Mouse (Mus musculus) heart, embryonic 12.5 days (tissue): Measurements from ENCODE around the gene Anxa1. TPM values are rescaled to one million over a fixed set of nuclear protein-coding genes. Genes with fewer than 3 reads are reported as not detected.

Experiments
- ATAC-seq: fragments of 200-750 bp; cut with Nextera tagmentation; 2 replicates; pipeline ENCODE4 v1.8.0; 2017; ENCODE audit warnings: moderate TSS enrichment, moderate library complexity; ENCODE audit not compliant: insufficient number of reproducible peaks, low FRiP score
- H3K27ac ChIP-seq: fragments of 300-500 bp; sonication (generic); 2 replicates; pipeline ENCODE4 v1.5.1; 2016; ENCODE audit warnings: mild to moderate bottlenecking, moderate library complexity; ENCODE audit not compliant: poor library complexity, severe bottlenecking
- H3K27me3 ChIP-seq: fragments of 300-500 bp; sonication (generic); replicated peaks from 2 replicates; pipeline ENCODE4 v1.6.1; 2016; ENCODE audit warnings: mild to moderate bottlenecking, moderate library complexity
- H3K36me3 ChIP-seq: fragments of 300-500 bp; sonication (generic); 2 replicates; pipeline ENCODE4 v1.6.1; 2016; ENCODE audit warnings: mild to moderate bottlenecking, moderate library complexity
- H3K4me1 ChIP-seq: fragments of 300-500 bp; sonication (generic); replicated peaks from 2 replicates; pipeline ENCODE4 v1.6.1; 2016; ENCODE audit warnings: mild to moderate bottlenecking
- H3K4me2 ChIP-seq: fragments of 300-500 bp; sonication (generic); 2 replicates; pipeline ENCODE4 v1.6.1; 2016; ENCODE audit warnings: mild to moderate bottlenecking, moderate library complexity
- H3K4me3 ChIP-seq: fragments of 300-500 bp; sonication (generic); 2 replicates; pipeline ENCODE4 v1.5.1; 2016; ENCODE audit warnings: mild to moderate bottlenecking
- H3K9ac ChIP-seq: fragments of 300-500 bp; sonication (generic); 2 replicates; pipeline ENCODE4 v1.6.1; 2016; ENCODE audit warnings: mild to moderate bottlenecking, moderate library complexity
- H3K9me3 ChIP-seq: fragments of 300-500 bp; sonication (generic); replicated peaks from 2 replicates; pipeline ENCODE4 v1.6.1; 2016; ENCODE audit warnings: mild to moderate bottlenecking, moderate library complexity
- WGBS: fragments of 180-500 bp; shearing (Covaris S2); methylation state at CpG from one replicate; pipeline ENCODE4 v1.1.7; 2016; 5-methylcytosine and 5-hydroxymethylcytosine counted together
- polyA plus RNA-seq: library from polyadenylated mRNA; unstranded; fragments of >200 nt; fragmentation: Nextera tagmentation; extraction: Ambion mirVana; gene quantifications from 2 replicates; pipeline ENCODE4 v1.2.1, GENCODE M21; 2016

Anxa1 gene
- polyA plus RNA-seq, 1 experiment from 2014 or later: 15.8 TPM

DNA sequence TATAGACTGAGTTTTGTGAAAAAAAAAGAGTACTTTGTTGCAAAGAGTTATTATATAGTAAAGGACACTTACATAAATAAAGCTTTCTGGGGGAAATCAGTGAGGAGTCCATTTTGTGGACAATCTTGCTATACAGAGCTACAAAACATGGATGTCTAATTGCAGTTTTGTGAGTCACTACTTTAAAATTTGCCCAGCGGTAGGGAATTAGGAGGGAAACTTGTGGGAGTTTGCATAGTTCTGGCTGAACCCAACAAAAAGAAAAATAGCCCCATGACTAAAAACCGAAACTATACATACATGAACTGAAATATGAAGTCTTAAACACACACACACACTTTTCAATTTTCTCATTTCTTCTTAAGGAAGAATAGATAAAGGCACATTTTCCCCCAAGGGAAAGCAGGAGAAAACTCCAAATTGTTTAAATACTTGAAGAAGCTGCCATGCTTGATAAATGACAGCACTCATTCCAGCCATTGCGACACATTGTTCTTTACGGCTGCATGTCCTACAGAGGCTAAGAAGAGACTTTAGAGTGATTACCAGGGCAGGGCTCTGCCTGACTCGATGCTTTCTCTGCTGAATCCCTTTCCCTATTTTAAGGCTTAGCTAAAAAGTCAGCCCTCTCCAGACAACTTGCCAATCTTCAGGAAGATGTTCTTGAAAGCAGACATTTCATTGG is 11.9 kb upstream of the Anxa1 start:
- H3K27ac ChIP-seq: no peak overlapping the region
- no peak overlapping the region for H3K4me3 ChIP-seq
- H3K9ac ChIP-seq: no peak overlapping the region
- no peaks in the 10 kb centered on the region for H3K27me3 ChIP-seq
- H3K4me2 ChIP-seq: no peak overlapping the region
- H3K9me3 ChIP-seq: no peaks in the 10 kb centered on the region
- no peaks in the 10 kb centered on the region for H3K4me1 ChIP-seq
- no peaks in the 10 kb centered on the region for H3K36me3 ChIP-seq
- no peak for ATAC-seq
- 54% methylated on average over 5 of the region's 5 CpGs for WGBS

DNA sequence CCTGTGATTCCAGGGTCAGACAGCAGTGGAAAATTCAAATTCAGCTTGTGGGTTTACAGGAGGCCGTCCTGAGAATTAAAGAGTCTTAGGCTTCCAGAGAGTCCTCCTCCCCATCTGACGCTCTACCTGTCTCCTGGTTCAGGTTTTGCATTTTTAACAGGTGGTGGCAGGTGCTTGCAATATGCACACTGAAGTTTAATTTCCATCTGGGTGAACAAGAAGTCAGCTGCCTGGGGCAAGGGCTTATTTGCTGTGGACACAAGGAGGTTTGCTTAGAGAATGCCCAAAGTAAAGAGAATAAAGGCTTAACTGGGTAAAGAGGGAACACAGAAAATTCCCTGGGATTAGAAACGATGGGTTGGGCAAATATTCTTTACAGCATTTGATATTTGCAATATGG is 11.2 kb upstream of the Anxa1 start:
- H3K4me2 ChIP-seq: no peak overlapping the region
- no peak overlapping the region for H3K27ac ChIP-seq
- H3K4me3 ChIP-seq: no peak overlapping the region
- H3K36me3 ChIP-seq: no peaks in the 10 kb centered on the region
- no peaks in the 10 kb centered on the region for H3K4me1 ChIP-seq
- no peak overlapping the region for H3K9ac ChIP-seq
- 73% methylated on average over 3 of the region's 3 CpGs for WGBS
- ATAC-seq: no peak
- no peaks in the 10 kb centered on the region for H3K27me3 ChIP-seq
- no peaks in the 10 kb centered on the region for H3K9me3 ChIP-seq

DNA sequence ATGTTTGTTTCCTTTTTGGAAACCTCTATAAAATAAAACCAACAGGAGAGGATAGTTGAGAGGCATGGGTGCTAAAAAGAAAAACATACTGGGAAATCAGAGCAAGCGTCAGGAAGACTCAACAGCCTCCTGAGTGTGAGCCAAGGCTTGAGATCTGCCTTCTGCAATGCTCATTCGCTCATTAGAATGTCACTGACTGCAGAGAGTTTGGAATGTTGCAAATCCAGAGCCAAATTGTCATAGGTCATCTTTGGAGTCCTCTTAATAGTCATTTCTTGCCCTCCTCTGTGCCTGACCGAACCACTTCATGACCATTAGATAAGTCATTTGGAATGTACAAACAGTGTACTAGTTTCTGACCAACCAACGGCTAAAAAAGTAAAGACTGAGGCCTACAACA is 8.4 kb upstream of the Anxa1 start:
- 67% methylated on average over 4 of the region's 4 CpGs for WGBS
- H3K27me3 ChIP-seq: no peaks in the 10 kb centered on the region
- H3K27ac ChIP-seq: no peak overlapping the region
- no peaks in the 10 kb centered on the region for H3K9me3 ChIP-seq
- H3K9ac ChIP-seq: no peak overlapping the region
- ATAC-seq: no peak
- H3K36me3 ChIP-seq: no peaks in the 10 kb centered on the region
- no peak overlapping the region for H3K4me3 ChIP-seq
- no peak overlapping the region for H3K4me2 ChIP-seq
- no peaks in the 10 kb centered on the region for H3K4me1 ChIP-seq

DNA sequence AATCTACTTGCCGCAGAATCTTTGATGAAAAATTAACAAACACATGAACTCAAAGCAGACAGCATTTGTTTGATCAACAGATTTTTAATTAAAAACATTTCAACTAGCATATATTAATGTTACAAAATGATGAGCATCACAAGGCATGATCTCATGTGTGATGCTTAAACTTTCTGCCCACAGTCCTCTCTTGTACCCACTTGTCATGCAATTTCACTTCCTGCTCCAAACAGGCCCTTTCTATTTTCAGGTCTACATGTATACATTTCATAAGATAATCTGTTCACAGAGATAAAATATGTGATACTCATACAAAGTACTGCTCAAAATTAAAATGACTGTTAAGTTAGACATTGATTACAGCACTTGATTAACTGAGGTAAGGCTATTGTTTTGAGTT is 6.3 kb upstream of the Anxa1 start:
- ATAC-seq: no peak
- Histone ChIP-seq H3K36me3 (no peaks in the 10 kb centered on the region), H3K4me1 (0 out of 2 replicates have a peak, but pooled peaks cover 3% of the 10 kb centered on the region), H3K9ac (no peak overlapping the region), H3K27me3 (no peaks in the 10 kb centered on the region), H3K27ac (no peak overlapping the region), H3K4me2 (no peak overlapping the region), H3K4me3 (no peak overlapping the region), H3K9me3 (no peaks in the 10 kb centered on the region)
- 89% methylated on average over 1 of the region's 1 CpGs for WGBS

DNA sequence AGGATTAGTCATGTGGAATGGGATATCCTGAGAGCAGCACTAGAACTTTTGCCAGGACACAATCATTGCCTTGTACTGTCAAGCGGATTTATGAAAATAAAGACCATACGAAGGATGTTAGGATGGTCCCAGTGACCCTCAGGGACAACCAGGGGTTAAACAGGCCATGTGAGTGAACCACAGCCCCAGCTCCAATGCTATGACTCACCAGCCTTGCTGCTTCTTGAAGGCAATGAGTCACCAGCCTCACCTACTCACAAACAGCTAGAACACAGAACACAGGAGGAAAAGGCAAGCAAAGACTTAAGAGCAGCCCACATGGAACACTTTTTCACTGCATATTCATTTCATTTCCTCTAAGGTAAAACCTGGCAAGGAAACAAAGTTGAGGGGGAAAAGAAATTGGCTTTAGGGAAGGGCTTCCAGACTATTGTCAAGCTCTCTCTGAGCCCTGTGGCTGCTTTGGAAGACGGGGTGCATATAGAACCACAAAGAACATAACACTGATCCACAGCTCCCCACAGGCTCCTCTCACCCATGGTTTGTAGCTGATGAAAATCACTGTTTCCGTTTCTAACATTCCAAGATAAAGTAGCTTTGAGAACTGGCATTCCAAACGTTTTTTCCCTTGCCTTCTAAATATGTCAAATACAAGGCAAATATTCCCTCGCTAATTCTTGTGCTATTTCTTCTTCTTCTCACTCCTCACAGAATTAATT is 3.0 kb upstream of the Anxa1 start:
- no peak overlapping the region for H3K27ac ChIP-seq
- no peak for ATAC-seq

DNA sequence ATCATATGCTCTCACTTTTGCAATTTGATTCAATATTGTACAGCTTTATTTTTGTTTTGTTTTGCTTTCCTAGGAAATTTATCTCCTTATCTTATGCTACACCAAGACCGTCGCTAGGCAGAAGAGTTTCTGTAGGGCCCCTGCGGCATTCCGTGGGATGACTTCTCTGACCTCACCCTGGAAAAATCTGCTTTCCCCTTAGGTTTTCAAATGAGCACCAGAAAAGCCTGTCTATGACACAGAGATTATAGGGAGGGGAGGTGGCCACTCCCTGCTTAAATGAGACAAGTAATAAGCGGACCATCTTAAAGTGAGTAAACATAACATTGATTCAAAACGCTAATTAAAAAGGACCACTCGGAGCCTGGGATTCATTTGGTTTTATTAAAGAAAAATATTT is 1.0 kb downstream of the Anxa1 start:
- no peak overlapping the region for H3K27ac ChIP-seq
- ATAC-seq: no peak
- H3K36me3 ChIP-seq: no peaks in the 10 kb centered on the region
- H3K4me1 ChIP-seq: 0 out of 2 replicates have a peak, but pooled peaks cover 5% of the 10 kb centered on the region
- H3K27me3 ChIP-seq: no peaks in the 10 kb centered on the region
- no peak overlapping the region for H3K4me3 ChIP-seq
- no peak overlapping the region; the same call in 1 of the 2 replicates for H3K4me2 ChIP-seq
- no peak overlapping the region for H3K9ac ChIP-seq
- 40% methylated on average over 7 of the region's 7 CpGs for WGBS
- no peaks in the 10 kb centered on the region for H3K9me3 ChIP-seq

More for the DNA sequence above, 3.0 kb upstream of the Anxa1 start:
- Histone ChIP-seq H3K4me3 (no peak overlapping the region), H3K4me2 (no peak overlapping the region), H3K36me3 (no peaks in the 10 kb centered on the region), H3K9me3 (no peaks in the 10 kb centered on the region), H3K27me3 (no peaks in the 10 kb centered on the region), H3K4me1 (0 out of 2 replicates have a peak, but pooled peaks cover 5% of the 10 kb centered on the region), H3K9ac (no peak overlapping the region)
- WGBS: 54% methylated on average over 6 of the region's 6 CpGs

DNA sequence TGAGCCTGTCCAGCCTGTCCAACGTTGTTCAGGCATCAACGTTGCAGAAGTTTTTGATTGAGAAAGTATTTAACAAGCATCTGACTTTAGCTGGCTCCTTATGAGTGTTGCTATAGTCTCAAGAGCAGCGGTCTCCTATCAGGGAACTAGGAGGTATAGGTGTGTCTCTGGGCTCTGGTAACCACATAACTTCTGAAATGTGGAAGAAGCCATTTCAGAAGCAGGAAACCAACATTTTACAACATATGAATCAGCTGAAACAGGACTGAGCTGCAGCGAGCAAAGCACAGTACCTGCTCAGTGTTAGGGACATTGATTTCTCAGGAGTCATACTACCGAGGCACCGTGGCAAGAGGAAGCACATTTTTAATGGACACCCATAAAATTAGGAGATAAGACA is 1.5 kb downstream of the Anxa1 start:
- Histone ChIP-seq H3K9me3 (no peaks in the 10 kb centered on the region), H3K27me3 (no peaks in the 10 kb centered on the region), H3K4me3 (no peak overlapping the region), H3K4me2 (no peak overlapping the region), H3K4me1 (0 out of 2 replicates have a peak, but pooled peaks cover 5% of the 10 kb centered on the region), H3K9ac (no peak overlapping the region), H3K36me3 (no peaks in the 10 kb centered on the region), H3K27ac (no peak overlapping the region)
- 66% methylated on average over 6 of the region's 6 CpGs for WGBS
- no peak for ATAC-seq

DNA sequence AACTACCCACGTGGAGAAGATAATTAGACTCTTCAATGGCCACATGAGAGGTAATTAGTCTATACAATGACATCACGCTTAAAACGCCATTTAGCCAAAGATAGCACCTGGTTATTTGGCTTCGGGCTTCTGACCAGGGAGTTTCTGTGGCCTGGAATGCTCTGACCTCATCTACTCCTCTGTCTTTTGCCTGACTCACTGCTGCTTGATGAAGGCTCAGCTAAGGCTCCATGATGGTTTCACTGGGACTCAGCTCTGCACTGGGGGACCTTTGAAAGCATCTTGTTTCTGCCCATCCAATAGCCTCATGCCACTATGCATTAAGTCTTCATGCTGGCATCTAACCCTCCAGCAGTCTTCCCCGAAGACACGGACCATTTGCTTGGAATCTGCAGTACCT is 2.5 kb downstream of the Anxa1 start:
- Histone ChIP-seq H3K4me2 (no peak overlapping the region), H3K4me1 (0 out of 2 replicates have a peak, but pooled peaks cover 2% of the 10 kb centered on the region), H3K27ac (no peak overlapping the region), H3K9me3 (no peaks in the 10 kb centered on the region), H3K27me3 (no peaks in the 10 kb centered on the region), H3K4me3 (no peak overlapping the region), H3K36me3 (no peaks in the 10 kb centered on the region), H3K9ac (no peak overlapping the region)
- WGBS: 82% methylated on average over 6 of the region's 6 CpGs
- no peak for ATAC-seq

DNA sequence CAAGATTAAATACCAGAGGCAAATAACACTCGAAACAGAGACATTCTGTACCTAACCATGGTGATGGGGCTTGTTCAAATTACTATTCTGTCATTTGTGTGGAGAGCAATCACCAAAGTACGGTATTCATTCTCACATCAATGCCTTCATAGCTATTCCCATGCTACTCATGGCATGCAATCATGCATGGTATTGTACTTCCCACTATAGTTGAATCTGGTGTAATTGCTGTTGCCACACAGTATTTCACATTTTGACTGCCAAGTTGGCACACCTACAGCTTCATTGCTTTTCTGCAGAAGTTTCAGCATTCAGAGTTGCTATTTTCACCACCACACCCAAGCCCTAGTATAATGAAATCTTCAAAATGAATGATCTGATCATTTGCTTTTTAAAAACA is 4.4 kb downstream of the Anxa1 start:
- 64% methylated on average over 2 of the region's 2 CpGs for WGBS
- Histone ChIP-seq H3K36me3 (no peaks in the 10 kb centered on the region), H3K4me2 (no peak overlapping the region), H3K4me3 (no peak overlapping the region), H3K27ac (no peak overlapping the region), H3K4me1 (0 out of 2 replicates have a peak, but pooled peaks cover 2% of the 10 kb centered on the region), H3K9me3 (no peaks in the 10 kb centered on the region), H3K27me3 (no peaks in the 10 kb centered on the region), H3K9ac (no peak overlapping the region)
- no peak for ATAC-seq

DNA sequence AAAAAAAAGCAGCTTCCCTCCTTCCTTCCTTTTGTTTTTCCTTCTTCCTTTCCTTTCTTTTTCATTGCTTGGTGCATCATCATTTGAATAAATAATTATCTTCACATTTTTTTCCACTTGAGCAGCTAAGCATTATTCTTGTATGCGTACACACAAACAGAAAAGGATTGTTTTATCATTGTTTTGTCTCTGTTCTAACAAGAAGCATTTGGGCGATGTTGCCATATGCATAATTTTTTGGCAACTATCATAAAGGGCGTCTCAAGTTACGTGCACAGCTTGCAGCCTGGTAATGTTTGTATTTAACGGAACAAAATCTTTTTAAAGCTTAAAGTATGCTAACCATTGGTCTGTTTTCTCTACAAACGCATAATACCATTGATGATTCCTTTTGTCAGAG is 5.1 kb downstream of the Anxa1 start:
- H3K4me2 ChIP-seq: no peak overlapping the region
- H3K27ac ChIP-seq: no peak overlapping the region
- no peak overlapping the region for H3K4me3 ChIP-seq
- 77% methylated on average over 6 of the region's 6 CpGs for WGBS
- no peaks in the 10 kb centered on the region for H3K36me3 ChIP-seq
- no peak for ATAC-seq
- H3K4me1 ChIP-seq: 0 out of 2 replicates have a peak, but pooled peaks cover 2% of the 10 kb centered on the region
- H3K27me3 ChIP-seq: no peaks in the 10 kb centered on the region
- no peak overlapping the region for H3K9ac ChIP-seq
- H3K9me3 ChIP-seq: no peaks in the 10 kb centered on the region

DNA sequence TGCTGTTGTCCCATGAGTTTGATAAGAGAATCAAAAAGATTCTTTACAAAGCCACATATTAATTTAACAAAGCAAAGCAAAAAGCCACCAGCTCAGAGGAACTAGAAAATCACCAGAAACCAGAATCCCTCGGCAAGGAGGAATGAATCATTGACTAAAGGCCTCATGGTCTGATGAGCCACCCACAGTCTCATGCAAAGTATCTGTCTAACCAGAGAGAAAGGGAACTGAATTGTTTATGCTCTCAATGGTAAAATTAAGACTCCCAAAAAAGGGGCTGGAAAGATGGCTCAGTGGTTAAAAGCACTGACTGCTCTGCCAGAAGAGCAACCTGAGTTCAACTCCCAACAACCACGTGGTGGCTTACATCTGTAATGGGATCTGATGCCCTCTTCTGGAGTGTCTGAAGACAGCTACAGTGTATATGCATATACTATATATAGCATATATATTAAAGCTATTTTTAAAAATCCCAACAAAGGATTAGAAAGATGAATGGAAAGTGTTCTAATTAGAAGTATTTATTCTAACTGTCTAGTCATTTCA is 9.5 kb downstream of the Anxa1 start:
- H3K27me3 ChIP-seq: no peaks in the 10 kb centered on the region
- H3K4me1 ChIP-seq: no peaks in the 10 kb centered on the region
- no peak overlapping the region for H3K4me2 ChIP-seq
- WGBS: 61% methylated on average over 2 of the region's 2 CpGs
- H3K9me3 ChIP-seq: no peaks in the 10 kb centered on the region
- H3K27ac ChIP-seq: no peak overlapping the region
- no peak overlapping the region for H3K9ac ChIP-seq
- no peak for ATAC-seq
- H3K36me3 ChIP-seq: no peaks in the 10 kb centered on the region
- no peak overlapping the region for H3K4me3 ChIP-seq
